Mouse (Mus musculus) neural tube, embryonic 14.5 days (tissue): ENCODE measurements around the gene Foxc2. TPM values are rescaled to one million over a fixed set of nuclear protein-coding genes. Genes with fewer than 3 reads are reported as not detected.

Source experiments
- ATAC-seq: fragments of 200-750 bp; cut with Nextera tagmentation; 2 replicates; pipeline ENCODE4 v1.8.0; 2017; ENCODE audit warnings: low read depth, mild to moderate bottlenecking, moderate TSS enrichment, moderate library complexity
- H3K27ac ChIP-seq: fragments of 300-500 bp; sonication (generic); 2 replicates; pipeline ENCODE4 v1.5.1; 2014; ENCODE audit warnings: low read depth, mild to moderate bottlenecking, control low read depth, low read length, moderate library complexity, mixed read lengths
- H3K27me3 ChIP-seq: fragments of 300-500 bp; sonication (generic); 2 replicates; pipeline ENCODE4 v1.6.1; 2014; ENCODE audit warnings: low read length; ENCODE audit not compliant: control insufficient read depth, insufficient read depth
- H3K36me3 ChIP-seq: fragments of 300-500 bp; sonication (generic); 2 replicates; pipeline ENCODE4 v1.6.1; 2014; ENCODE audit warnings: low read length, mixed read lengths; ENCODE audit not compliant: control insufficient read depth, insufficient read depth
- H3K4me1 ChIP-seq: fragments of 300-500 bp; sonication (generic); 2 replicates; pipeline ENCODE4 v1.6.1; 2014; ENCODE audit warnings: low read length; ENCODE audit not compliant: control insufficient read depth, insufficient read depth
- H3K4me2 ChIP-seq: fragments of 300-500 bp; sonication (generic); 2 replicates; pipeline ENCODE4 v1.6.1; 2014; ENCODE audit warnings: mild to moderate bottlenecking, low read depth, low read length, control low read depth
- H3K4me3 ChIP-seq: fragments of 300-500 bp; sonication (generic); 2 replicates; pipeline ENCODE4 v1.5.1; 2014; ENCODE audit warnings: low read depth, low read length, control low read depth, mixed read lengths
- H3K9ac ChIP-seq: fragments of 300-500 bp; sonication (generic); replicated peaks from 2 replicates; pipeline ENCODE4 v1.6.1; 2014; ENCODE audit warnings: low read depth, mild to moderate bottlenecking, control low read depth, low read length, mixed read lengths
- H3K9me3 ChIP-seq: fragments of 300-500 bp; sonication (generic); 2 replicates; pipeline ENCODE4 v1.6.1; 2016; ENCODE audit warnings: low read length; ENCODE audit not compliant: control insufficient read depth
- WGBS: fragments of 180-500 bp; shearing (Covaris S2); extraction: QIAGEN DNeasy Blood & Tissue Kit; methylation state at CpG from one replicate; pipeline ENCODE4 v1.1.7; 2014; 5-methylcytosine and 5-hydroxymethylcytosine counted together
- polyA plus RNA-seq: library from polyadenylated mRNA; unstranded; fragments of >200 nt; fragmentation: Nextera tagmentation; extraction: Ambion mirVana; gene quantifications from 2 replicates; pipeline ENCODE4 v1.2.1, GENCODE M21; 2014

The Foxc2 gene
- polyA plus RNA-seq, 1 experiment from 2014 or later: 0.16 TPM

DNA sequence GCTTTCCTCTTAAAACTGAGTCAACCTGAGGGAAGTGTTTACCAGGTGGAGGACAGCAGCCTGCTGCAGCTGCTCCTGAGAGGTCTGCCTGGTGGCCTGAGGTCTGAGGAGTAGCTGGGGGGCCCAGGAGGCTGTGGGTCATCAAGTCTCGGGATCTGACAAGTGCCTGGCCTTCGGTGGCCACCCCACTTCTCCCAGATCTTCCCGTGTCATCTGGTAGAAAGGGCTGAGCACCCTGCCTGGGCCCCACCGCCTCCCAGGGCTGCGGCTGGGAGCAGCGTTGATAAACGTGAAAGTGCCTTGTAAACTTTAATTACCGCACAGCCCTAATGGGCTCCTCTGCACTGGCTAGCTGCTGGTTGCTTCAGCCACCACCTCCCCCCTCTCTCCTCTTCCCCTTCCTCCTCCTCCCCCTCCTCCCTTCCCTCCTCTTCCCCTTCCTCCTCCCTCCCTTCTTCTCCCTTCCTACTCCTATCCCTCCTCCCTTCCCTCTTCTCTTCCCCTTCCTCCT, 32.7 kb downstream of the Foxc2 start:
- Histone ChIP-seq H3K4me3 (no peak overlapping the region), H3K27ac (no peak overlapping the region), H3K4me1 (no peaks in the 10 kb centered on the region), H3K4me2 (no peak overlapping the region), H3K36me3 (no peaks in the 10 kb centered on the region), H3K27me3 (no peaks in the 10 kb centered on the region), H3K9me3 (no peaks in the 10 kb centered on the region), H3K9ac (no peak overlapping the region)
- 8% methylated on average over 8 of the region's 8 CpGs for WGBS
- no peak for ATAC-seq

DNA sequence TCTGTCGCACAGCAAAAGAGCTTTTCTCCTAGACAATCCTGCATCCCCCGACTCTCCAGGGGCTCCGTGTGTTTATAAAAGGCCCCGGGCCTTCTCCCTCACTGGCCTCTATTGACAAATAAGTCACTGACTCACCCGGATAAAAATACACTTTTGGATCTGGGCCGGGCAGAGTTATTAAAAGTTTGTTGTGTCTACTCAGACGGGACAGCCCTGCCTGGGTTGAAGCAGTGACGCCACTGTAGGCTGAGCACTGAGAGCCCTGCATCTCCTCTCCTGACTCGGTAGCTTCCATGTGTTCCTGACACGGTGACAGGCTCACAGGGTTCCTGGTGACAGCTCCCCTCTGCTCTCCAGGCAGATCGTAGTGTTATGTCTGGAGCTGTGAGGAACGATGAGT, 36.4 kb downstream of the Foxc2 start:
- 63% methylated on average over 12 of the region's 12 CpGs for WGBS
- no peaks in the 10 kb centered on the region for H3K9me3 ChIP-seq
- H3K4me2 ChIP-seq: no peak overlapping the region
- no peaks in the 10 kb centered on the region for H3K27me3 ChIP-seq
- H3K4me3 ChIP-seq: no peak overlapping the region
- H3K4me1 ChIP-seq: no peaks in the 10 kb centered on the region
- no peak for ATAC-seq
- H3K9ac ChIP-seq: no peak overlapping the region
- no peak overlapping the region for H3K27ac ChIP-seq
- H3K36me3 ChIP-seq: no peaks in the 10 kb centered on the region

DNA sequence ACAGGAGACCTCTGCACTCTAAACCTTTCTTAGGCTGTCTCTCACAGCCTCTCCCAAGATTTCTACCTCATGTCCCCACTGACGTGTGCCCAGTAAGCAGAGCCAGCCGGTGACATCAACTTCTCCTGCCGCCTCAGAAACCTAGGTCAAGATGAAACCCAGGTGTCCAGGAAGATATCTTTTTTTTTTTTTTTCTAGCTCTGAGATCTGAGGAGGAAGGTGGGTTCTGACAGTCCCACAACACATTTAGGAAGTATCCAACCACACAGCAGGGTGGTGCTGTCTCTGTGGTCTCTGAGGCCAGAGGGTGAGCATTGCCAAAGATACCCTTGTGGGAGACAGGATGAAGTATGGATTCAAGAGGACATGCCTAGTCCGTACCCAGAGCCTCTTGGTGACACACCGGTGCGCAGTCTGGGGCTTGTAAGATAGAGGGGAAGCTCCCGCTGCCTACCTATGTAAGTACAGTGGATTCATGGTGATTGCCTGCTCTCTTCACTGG, 41.1 kb downstream of the Foxc2 start:
- Histone ChIP-seq H3K4me2 (no peak overlapping the region), H3K4me1 (no peaks in the 10 kb centered on the region), H3K27me3 (no peaks in the 10 kb centered on the region), H3K4me3 (no peak overlapping the region), H3K9ac (no peak overlapping the region), H3K36me3 (no peaks in the 10 kb centered on the region), H3K27ac (no peak overlapping the region), H3K9me3 (no peaks in the 10 kb centered on the region)
- ATAC-seq: no peak
- WGBS: 89% methylated on average over 7 of the region's 7 CpGs

DNA sequence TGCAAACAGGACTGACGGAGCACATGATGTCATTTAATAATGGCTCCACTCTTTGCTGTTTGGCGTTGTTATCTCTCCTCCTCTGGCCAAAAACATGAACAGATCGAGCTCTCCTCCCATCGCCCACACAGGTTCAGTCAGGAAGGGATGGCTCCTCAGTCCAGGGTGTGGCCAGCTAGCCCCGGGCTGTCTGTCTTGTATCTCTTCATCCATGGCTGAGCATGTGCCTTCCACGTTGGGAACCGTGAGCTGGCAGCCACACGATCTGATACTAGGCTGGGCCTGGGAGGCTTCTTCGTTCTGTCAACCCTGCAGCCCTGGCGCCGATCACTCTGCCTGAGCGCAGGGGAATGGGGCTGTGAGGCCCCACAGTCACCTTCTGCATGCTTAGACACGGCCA, 42.8 kb downstream of the Foxc2 start:
- Histone ChIP-seq H3K9me3 (no peaks in the 10 kb centered on the region), H3K27ac (no peak overlapping the region), H3K27me3 (no peaks in the 10 kb centered on the region), H3K9ac (no peak overlapping the region), H3K4me2 (no peak overlapping the region), H3K36me3 (no peaks in the 10 kb centered on the region), H3K4me1 (no peaks in the 10 kb centered on the region), H3K4me3 (no peak overlapping the region)
- 87% methylated on average over 13 of the region's 13 CpGs for WGBS
- ATAC-seq: no peak

DNA sequence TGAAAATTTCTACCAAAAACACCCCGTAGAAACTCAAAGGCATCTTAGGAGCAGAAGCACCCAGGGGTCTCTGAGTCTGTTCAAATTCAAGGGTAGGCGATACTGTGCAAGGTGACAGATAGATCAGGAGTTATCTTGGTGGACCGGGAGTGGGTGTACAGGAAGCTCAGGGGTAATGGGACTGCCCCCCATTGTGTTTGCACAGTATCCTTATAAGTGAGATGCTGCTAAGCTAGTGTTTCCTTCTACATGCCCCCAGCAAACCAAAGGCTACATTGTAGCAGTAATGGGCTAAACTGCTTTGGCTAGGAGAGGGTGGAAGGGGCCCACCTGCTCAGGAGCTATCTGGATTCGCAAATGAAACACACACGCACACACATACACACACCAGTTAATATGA, 45.5 kb downstream of the Foxc2 start:
- Histone ChIP-seq H3K4me3 (no peak overlapping the region), H3K9ac (no peak overlapping the region), H3K4me2 (no peak overlapping the region), H3K27me3 (no peaks in the 10 kb centered on the region), H3K9me3 (no peaks in the 10 kb centered on the region), H3K36me3 (no peaks in the 10 kb centered on the region), H3K27ac (no peak overlapping the region), H3K4me1 (peaks cover 3% of the 10 kb centered on the region; the same call in 1 of the 2 replicates)
- no peak for ATAC-seq
- WGBS: 91% methylated on average over 5 of the region's 5 CpGs

DNA sequence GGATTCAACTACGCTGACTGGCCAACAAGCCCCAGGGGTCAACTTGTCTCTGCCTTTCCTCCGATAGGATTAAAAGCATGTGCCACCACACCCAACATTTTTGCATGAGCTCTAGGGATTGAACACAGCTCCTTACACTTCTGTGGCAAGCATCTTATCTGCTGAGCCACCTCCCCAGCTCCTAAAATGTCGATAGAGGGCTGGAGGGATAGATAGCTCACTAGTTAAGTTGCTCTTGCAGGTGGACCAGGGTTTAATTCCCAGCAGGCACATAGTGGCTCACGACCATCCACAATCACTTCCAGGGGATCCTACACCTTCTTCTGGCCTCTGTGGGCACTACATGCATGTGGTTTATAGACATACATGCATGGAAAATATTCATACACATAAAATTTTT, 46.4 kb downstream of the Foxc2 start:
- H3K9me3 ChIP-seq: no peaks in the 10 kb centered on the region
- no peak overlapping the region for H3K4me3 ChIP-seq
- H3K27me3 ChIP-seq: no peaks in the 10 kb centered on the region
- WGBS: 82% methylated on average over 4 of the region's 4 CpGs
- ATAC-seq: no peak
- H3K4me2 ChIP-seq: no peak overlapping the region
- H3K4me1 ChIP-seq: peaks cover 3% of the 10 kb centered on the region; the same call in 1 of the 2 replicates
- no peaks in the 10 kb centered on the region for H3K36me3 ChIP-seq
- H3K9ac ChIP-seq: no peak overlapping the region
- no peak overlapping the region for H3K27ac ChIP-seq

DNA sequence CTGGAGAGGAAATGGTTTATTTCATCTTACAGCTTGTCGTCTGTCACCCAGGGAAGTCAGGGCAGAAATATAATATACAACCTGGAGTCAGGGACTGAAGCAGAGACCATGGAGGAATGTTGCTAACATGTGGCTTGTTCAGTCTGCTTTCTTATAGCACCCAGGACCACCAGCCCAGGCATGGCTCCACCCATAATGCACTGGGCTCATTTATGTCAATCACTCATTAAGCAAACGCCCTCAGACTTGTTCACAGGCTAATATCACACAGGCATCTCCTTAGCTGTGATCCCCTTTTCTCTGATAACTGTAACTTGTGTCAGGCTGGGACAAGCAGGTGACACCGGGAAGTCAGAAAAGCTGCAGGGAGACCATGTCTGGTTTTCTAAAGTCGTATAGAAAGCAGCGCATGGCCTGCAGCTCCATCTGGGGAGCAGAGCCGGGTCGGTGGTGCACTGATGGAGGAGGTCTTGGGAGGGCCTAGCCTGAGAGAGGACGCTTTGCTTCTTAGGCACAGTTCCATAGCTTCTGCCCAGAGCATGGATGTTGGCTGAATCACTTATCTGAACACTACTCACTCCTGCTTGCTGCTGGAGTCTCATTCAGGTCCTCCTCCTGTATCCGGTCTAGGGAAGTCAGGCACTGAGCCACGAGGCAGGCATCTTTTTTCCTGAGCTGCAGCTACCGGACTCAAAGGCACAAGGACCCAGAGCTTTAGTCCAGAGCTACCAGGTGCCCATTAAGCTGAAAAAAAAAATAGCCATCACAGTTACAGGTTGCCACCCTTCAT, 47.1 kb downstream of the Foxc2 start:
- ATAC-seq: no peak
- Histone ChIP-seq H3K9me3 (no peaks in the 10 kb centered on the region), H3K27ac (no peak overlapping the region), H3K27me3 (no peaks in the 10 kb centered on the region), H3K36me3 (no peaks in the 10 kb centered on the region), H3K4me1 (peaks cover 3% of the 10 kb centered on the region; the same call in 1 of the 2 replicates), H3K4me3 (no peak overlapping the region), H3K4me2 (no peak overlapping the region), H3K9ac (no peak overlapping the region)
- 78% methylated on average over 11 of the region's 11 CpGs for WGBS

DNA sequence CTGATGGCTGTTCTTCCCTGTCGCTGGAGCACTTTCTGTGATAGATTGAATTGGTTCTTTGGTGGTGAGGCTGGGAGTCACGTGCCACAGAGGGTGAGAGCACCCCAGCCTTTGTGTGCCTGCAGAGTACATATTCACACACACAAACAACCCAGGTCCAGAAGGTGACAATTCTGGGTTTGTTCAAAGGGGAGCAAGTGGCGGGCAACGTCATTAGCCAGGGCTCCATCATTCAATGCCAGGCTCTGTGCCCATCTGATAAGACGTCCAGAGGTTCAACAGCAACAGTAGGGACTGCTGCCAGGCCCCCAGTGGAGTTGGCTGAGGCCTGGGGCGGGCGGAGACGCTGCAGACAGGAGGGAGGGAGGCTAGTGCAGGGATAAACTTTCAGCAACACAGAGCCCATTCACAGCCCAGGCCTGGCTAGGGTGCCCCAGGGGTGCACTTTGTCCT, 48.1 kb downstream of the Foxc2 start:
- WGBS: 58% methylated on average over 8 of the region's 8 CpGs
- H3K4me1 ChIP-seq: peaks cover 3% of the 10 kb centered on the region; the same call in 1 of the 2 replicates
- H3K4me2 ChIP-seq: no peak overlapping the region
- no peak overlapping the region for H3K27ac ChIP-seq
- no peaks in the 10 kb centered on the region for H3K9me3 ChIP-seq
- no peaks in the 10 kb centered on the region for H3K27me3 ChIP-seq
- no peaks in the 10 kb centered on the region for H3K36me3 ChIP-seq
- H3K9ac ChIP-seq: no peak overlapping the region
- no peak for ATAC-seq
- H3K4me3 ChIP-seq: no peak overlapping the region

DNA sequence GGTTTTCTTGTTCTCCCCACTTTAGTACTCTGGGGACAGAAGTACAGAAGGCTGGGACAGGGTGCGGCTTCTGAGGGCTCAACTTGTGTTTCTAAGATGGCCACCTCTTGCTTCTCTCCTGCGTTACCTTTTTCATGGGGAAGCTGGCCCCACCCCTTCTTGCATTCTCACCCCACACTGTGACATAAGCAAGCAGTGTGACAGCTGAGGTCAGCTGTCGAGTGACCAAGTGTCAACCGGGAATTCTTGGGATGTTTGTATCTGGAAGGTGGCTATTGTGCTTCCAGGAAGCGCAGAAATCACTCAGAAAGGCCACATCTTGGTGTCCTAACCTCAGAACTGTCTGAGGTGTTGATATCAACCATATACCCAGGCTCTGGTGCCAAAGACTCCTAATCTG, 52.1 kb downstream of the Foxc2 start:
- H3K27me3 ChIP-seq: no peaks in the 10 kb centered on the region
- ATAC-seq: no peak
- peaks cover 3% of the 10 kb centered on the region; the same call in 1 of the 2 replicates for H3K4me1 ChIP-seq
- H3K27ac ChIP-seq: no peak overlapping the region
- H3K9me3 ChIP-seq: no peaks in the 10 kb centered on the region
- H3K4me2 ChIP-seq: no peak overlapping the region
- no peak overlapping the region for H3K9ac ChIP-seq
- 77% methylated on average over 5 of the region's 5 CpGs for WGBS
- no peaks in the 10 kb centered on the region for H3K36me3 ChIP-seq
- no peak overlapping the region for H3K4me3 ChIP-seq
